Mouse (Mus musculus) heart, adult 8-10 months (tissue): ENCODE results near the gene Dyrk1a. TPM values are rescaled to one million over a fixed set of nuclear protein-coding genes. Genes with fewer than 3 reads are reported as not detected.

Experiments
- DNase-seq: peaks from one replicate; pipeline ENCODE4 v3.0.0; 2022; ENCODE audit warnings: low spot score
- total RNA-seq, 4 experiments: library from RNA; stranded (reverse); gene quantifications; 2 replicates each; pipeline ENCODE4 v1.2.4; 2022

Gene Dyrk1a
- total RNA-seq, 4 experiments from 2014 or later = 70.5 to 87.1 (median 79.0) TPM

- DNase-seq = no peak
Measured at GRCm38 (mm10) chr16:94714483-94714882, 144.7 kb downstream of the Dyrk1a start.

GRCm38 (mm10) chr16:94717051-94717450 is 147.2 kb downstream of the Dyrk1a start:
- DNase-seq = no peak

- no peak for DNase-seq
Measured at GRCm38 (mm10) chr16:94718919-94719318, 149.1 kb downstream of the Dyrk1a start.

- no peak for DNase-seq
Measured at GRCm38 (mm10) chr16:94719488-94719887, 149.7 kb downstream of the Dyrk1a start.

GRCm38 (mm10) chr16:94720476-94721153 is 150.8 kb downstream of the Dyrk1a start:
- no peak for DNase-seq

- DNase-seq = peak; percentile 38
Measured at GRCm38 (mm10) chr16:94721549-94722006, 151.8 kb downstream of the Dyrk1a start.

- no peak for DNase-seq
Measured at GRCm38 (mm10) chr16:94722936-94723335, 153.1 kb downstream of the Dyrk1a start.

GRCm38 (mm10) chr16:94724061-94724596 is 154.3 kb downstream of the Dyrk1a start:
- peak; percentile 86 for DNase-seq

DNA sequence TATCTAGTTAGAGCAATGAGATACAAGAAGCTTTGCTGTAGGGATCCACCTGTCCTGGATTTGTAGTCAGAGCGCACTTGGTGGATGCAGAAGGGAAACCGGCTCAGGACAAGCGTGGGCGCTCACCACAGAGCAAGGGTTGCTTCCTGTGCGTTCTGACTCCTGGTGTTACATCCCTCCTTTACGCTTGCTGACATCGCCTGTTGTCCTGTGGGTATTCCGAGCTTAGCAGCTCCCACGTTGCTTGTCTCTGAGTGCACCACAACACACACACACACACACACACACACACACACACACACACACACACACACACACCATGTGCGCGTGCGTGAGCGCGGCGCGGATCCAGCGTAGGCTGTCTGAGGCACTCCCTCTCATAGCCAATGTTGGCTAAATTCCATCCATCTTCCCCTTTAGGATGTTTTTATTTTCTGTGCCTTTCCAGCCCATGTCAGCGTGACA is 155.0 kb downstream of the Dyrk1a start:
- no peak for DNase-seq

DNA sequence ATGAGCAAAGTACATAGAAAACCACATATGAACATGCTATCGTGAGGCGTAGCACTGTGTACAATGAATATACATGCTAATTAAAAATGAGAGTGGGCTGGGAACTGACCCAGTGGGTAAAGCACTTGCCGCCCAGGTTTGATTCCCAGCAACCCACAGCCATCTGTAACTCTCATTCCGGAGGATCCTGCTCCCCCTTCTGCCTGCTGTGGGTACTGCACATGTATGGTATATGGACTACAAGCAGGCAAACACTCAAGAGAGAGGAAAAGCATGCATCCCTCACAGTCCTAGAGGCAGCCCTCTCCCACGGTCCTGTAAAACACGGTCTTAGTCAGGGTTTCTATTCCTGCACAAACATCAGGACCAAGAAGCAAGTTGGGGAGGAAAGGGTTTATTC is 159.4 kb downstream of the Dyrk1a start:
- DNase-seq = no peak

DNA sequence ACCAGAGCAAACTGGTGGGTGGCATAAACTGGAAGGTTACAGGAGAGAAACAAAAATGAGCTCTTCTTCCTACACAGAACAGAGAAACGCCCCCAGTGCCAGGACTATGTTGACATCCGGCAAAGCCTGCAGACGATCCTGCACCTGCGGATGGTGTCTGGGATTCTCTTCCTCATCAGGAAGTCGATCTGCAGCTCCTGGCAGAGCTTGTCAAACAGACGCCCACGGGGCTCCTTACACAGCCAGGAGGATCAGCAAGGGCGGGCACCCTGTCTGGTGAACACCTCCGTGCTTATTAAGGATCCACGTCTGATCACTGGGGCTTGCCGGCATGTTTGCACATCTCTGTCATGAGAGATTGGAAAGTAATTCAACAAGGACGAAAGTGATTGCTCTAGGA is 161.2 kb downstream of the Dyrk1a start:
- no peak for DNase-seq

DNA sequence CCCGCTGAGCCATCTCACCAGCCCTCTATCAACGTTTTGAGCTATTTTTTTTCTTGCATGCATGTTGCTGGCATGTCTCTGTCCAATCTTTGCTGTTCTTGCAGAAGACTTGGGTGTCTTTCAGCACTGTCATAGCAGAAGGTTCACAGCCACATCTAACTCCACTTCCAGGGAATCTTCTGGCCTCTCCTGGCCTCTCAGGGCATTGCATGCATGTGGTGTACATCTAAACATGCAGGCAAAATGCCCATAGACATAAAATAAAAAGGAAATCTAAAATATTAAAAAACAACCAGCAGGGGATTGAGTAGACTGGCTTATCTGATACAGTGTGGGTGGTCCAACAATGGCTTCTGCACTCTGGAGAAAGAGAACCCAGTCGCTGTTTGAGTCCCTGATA is 165.7 kb downstream of the Dyrk1a start:
- no peak for DNase-seq

DNA sequence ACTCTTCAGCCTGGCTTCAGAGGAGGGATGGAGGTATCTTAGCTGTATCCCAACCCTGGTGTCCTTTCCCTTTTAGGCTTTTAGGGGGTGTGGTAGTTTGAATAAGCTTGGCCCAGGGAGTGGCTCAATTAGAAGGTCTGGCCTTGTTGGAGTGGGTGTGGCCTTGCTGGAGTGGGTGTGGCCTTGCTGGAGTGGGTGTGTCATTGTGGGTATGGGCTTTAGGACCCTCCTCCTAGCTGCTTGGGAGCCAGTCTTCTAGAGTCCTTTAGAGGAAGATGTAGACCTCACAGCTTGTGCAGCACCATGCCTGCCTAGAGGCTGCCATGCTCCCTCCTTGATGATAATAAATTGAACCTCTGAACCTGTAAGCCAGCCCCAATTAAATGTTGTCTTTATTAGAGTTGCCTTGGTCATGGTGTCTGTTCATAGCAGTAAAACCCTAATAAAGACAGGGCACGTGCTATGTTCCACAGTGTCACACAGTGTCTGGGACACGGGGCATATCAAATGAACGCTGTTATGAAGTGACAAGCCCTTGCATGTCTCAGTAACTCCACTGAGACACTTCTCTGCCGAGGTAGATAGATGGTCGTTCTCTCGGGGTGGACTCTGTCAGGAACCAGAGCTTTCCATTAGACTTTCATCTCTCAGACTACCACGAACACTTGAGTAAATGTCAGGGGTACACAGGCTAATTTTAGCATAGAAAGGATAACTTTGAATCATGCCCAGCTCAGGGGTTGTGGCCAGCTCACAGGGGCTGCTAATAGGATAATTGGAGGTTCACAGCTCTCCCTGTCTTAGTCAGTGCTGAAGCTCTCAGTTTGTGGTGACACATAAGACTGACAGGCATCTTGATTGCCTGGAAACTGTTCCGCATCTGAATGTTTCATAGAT is 166.9 kb downstream of the Dyrk1a start:
- no peak for DNase-seq

- DNase-seq = no peak
Measured at GRCm38 (mm10) chr16:94737359-94737687, 167.5 kb downstream of the Dyrk1a start.

DNA sequence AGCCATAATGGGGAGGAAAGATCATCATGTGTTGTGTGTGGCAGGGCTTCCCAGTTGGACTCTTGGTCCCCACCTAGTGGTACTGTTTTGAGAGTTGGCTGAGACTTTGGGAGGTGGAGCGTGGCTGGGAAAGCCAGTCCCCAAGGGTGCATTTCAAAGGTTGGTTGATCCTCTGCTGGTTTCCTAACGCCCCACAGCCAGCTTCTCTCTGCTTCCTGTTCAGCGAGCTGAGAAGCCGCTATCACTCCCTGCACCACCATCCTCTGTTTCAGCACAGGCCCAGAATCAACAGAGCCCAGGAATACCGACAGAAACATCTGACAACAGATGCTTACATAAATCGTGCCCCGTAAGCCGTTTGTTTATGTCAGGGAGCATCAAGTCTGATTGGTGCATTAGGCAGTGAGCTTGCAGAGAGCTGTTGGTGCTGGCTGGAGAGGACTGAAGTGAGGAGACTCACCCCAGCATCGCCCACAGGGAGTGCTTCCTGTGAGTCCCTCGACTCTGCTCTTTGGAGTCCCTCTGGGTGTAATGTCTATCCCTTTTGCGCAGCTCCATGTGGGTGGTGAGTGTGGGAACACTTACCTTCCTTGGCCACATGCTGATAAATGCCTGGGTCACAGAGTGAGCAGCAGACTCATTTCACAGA is 174.2 kb downstream of the Dyrk1a start:
- no peak for DNase-seq

DNA sequence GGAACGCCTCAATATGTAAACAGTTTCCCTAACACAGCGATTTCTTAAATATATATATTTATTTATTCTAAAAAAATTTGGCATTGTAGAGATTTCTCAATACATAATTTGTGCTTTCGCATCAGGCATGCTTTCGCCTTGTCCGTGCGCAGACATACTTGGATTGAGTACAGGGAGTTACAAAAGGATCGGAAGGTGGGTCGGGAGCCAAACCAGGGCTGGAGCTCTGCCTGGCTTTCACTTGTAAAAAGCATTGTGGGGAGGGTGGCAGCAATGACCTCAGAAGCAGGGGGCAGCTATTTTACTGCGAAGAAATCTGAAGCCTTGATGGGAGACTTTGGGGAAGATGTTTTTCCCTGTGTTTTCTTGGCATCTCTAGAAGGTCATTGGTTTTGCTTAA is 175.2 kb downstream of the Dyrk1a start:
- peak; percentile 41 for DNase-seq

Other genes with a start within 250 kb of the Dyrk1a start
- gene Ripply3, start 241.6 kb upstream of the Dyrk1a start, total RNA-seq = 1 to 10 TPM; 4.1 to 4.5 (median 4.3) TPM
- 10 to 100 TPM; 74.5 to 84.2 (median 76.6) TPM for gene Ttc3, start 199.4 kb upstream of the Dyrk1a start, total RNA-seq
- gene Pigp, start 198.2 kb upstream of the Dyrk1a start, total RNA-seq = 100 to 1,000 TPM; 130 to 147 (median 134) TPM
- gene Vps26c, start 43.2 kb upstream of the Dyrk1a start, total RNA-seq = 10 to 100 TPM; 19.9 to 23.4 (median 22.0) TPM